Mouse (Mus musculus): ENCODE measurements around the gene Cggbp1. TPM values are rescaled to one million over a fixed set of nuclear protein-coding genes. Genes with fewer than 3 reads are reported as not detected.
"Not testable (repeated sequence)": the region's sequence is repeated elsewhere in the genome, so short reads cannot be mapped to it uniquely, and the experiment has no call there.

The Cggbp1 gene
- polyA plus RNA-seq, 1 experiment from 2014 or later = 112 TPM

GRCm38 (mm10) chr16:64850287-64851084 lies 1.3 kb upstream of the Cggbp1 start:
- Histone ChIP-seq H3K9me3 (replicated peaks) (no peaks in the 10 kb centered on the region), H3K4me1 (peaks cover 19% of the 10 kb centered on the region), H3K4me3 (peak overlapping the region; percentile 99), H3K27me3 (no peaks in the 10 kb centered on the region), H3K27ac (peak overlapping the region; percentile 97), H3K4me2 (replicated peaks) (peak overlapping the region; percentile 87), H3K9ac (peak overlapping the region; percentile 92), H3K36me3 (peaks cover 5% of the 10 kb centered on the region)
- 7% methylated on average over 16 of the region's 16 CpGs for WGBS
- peak; percentile 17 for ATAC-seq (ENCODE audit: low FRiP score)

GRCm38 (mm10) chr16:64851085-64851562 lies 672 bp upstream of the Cggbp1 start:
- peak overlapping the region; percentile 92 for H3K9ac ChIP-seq
- H3K4me1 ChIP-seq = peaks cover 19% of the 10 kb centered on the region
- 1% methylated on average over 26 of the region's 45 CpGs for WGBS
- ATAC-seq (ENCODE audit: low FRiP score) = peak; percentile 63
- peak overlapping the region; percentile 87 for H3K4me2 ChIP-seq (replicated peaks)
- H3K4me3 ChIP-seq = peak overlapping the region; percentile 99
- no peaks in the 10 kb centered on the region for H3K27me3 ChIP-seq
- H3K36me3 ChIP-seq = peaks cover 12% of the 10 kb centered on the region
- H3K27ac ChIP-seq = peak overlapping the region; percentile 97
- no peaks in the 10 kb centered on the region for H3K9me3 ChIP-seq (replicated peaks)

DNA sequence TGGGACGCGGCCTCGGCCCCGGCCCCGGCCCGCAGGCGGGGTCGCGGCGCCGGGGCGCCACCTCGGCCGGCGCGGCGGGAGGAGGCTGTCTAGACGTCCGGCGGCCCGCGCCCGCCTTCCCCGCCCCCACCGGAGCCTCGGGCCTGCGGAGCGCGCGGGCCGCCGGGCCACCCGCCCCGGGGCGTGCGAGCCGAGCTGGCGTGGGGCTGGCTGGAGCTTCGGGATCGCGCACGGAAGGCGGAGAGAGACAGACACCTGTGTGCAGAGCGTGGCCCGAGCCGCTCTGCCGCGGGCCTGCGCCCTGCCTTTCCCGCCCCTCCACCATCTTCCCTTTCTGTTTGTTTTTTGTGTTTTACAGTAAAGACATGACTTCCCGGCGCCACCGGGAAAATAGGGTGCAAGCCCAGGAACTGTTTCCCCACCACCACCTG lies 660 bp downstream of the Cggbp1 start:
- no peaks in the 10 kb centered on the region for H3K27me3 ChIP-seq
- H3K27ac ChIP-seq = peak overlapping the region; percentile 97
- peaks cover 15% of the 10 kb centered on the region for H3K36me3 ChIP-seq
- H3K4me3 ChIP-seq = peak overlapping the region; percentile 99
- peaks cover 19% of the 10 kb centered on the region for H3K4me1 ChIP-seq
- H3K4me2 ChIP-seq (replicated peaks) = peak overlapping the region; percentile 75
- no peak; the same call in 1 of the 2 replicates for ATAC-seq (ENCODE audit: low FRiP score)
- no peaks in the 10 kb centered on the region for H3K9me3 ChIP-seq (replicated peaks)
- WGBS = under 1% methylated on average over 51 of the region's 53 CpGs
- peak overlapping the region; percentile 96 for H3K9ac ChIP-seq

GRCm38 (mm10) chr16:64852891-64853290 lies 1.1 kb downstream of the Cggbp1 start:
- peaks cover 19% of the 10 kb centered on the region for H3K4me1 ChIP-seq
- H3K9me3 ChIP-seq (replicated peaks) = no peaks in the 10 kb centered on the region
- 8% methylated on average over 14 of the region's 14 CpGs for WGBS
- no peaks in the 10 kb centered on the region for H3K27me3 ChIP-seq
- peaks cover 15% of the 10 kb centered on the region for H3K36me3 ChIP-seq
- H3K9ac ChIP-seq = peak overlapping the region; percentile 96
- H3K4me2 ChIP-seq (replicated peaks) = peak overlapping the region; percentile 75
- H3K27ac ChIP-seq = no peak overlapping the region; the same call in 1 of the 2 replicates
- no peak for ATAC-seq (ENCODE audit: low FRiP score)
- peak overlapping the region; percentile 99 for H3K4me3 ChIP-seq

DNA sequence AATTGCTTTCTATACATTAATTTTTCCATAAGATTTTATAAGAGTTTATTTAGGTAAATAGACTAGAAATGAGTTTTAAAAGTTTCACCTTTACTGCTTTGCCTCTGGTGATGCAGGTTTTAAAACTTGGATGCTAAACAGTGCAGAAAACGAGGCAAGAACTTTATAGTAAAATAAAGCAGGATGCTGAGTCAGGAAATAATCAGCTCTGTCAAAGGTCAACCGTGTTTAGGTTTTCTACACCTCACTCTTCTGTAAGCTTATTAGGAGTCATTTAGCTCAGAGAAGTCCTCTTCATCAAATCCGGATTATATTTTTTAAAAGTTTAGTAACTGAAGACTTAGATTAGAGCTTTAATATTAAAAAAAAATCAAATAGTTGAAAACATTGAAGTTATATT lies 5.2 kb downstream of the Cggbp1 start:
- ATAC-seq (ENCODE audit: low FRiP score) = no peak
- H3K27me3 ChIP-seq = no peaks in the 10 kb centered on the region
- no peak overlapping the region for H3K27ac ChIP-seq
- peaks cover 20% of the 10 kb centered on the region for H3K36me3 ChIP-seq
- peaks cover 14% of the 10 kb centered on the region for H3K4me1 ChIP-seq
- no peak overlapping the region for H3K9ac ChIP-seq
- WGBS = 91% methylated on average over 3 of the region's 3 CpGs
- no peak overlapping the region for H3K4me3 ChIP-seq
- H3K9me3 ChIP-seq (replicated peaks) = no peaks in the 10 kb centered on the region
- H3K4me2 ChIP-seq (replicated peaks) = no peak overlapping the region

GRCm38 (mm10) chr16:64865841-64866240 lies 14.0 kb downstream of the Cggbp1 start:
- WGBS = 89% methylated on average over 8 of the region's 8 CpGs
- H3K4me2 ChIP-seq (replicated peaks); H3K4me3 ChIP-seq; H3K9me3 ChIP-seq (replicated peaks); H3K27ac ChIP-seq; ATAC-seq (ENCODE audit: low FRiP score); H3K36me3 ChIP-seq; H3K4me1 ChIP-seq; H3K27me3 ChIP-seq; H3K9ac ChIP-seq: not testable (repeated sequence)

- H3K4me2 ChIP-seq (replicated peaks) = no peak overlapping the region
- H3K36me3 ChIP-seq = no peaks in the 10 kb centered on the region
- WGBS = 72% methylated on average over 6 of the region's 6 CpGs
- H3K4me1 ChIP-seq = no peaks in the 10 kb centered on the region
- no peak overlapping the region for H3K4me3 ChIP-seq
- H3K9ac ChIP-seq = no peak overlapping the region
- no peak overlapping the region for H3K27ac ChIP-seq
- H3K27me3 ChIP-seq = no peaks in the 10 kb centered on the region
- no peaks in the 10 kb centered on the region for H3K9me3 ChIP-seq (replicated peaks)
- ATAC-seq (ENCODE audit: low FRiP score) = no peak
Measured at GRCm38 (mm10) chr16:64868613-64869012, 16.8 kb downstream of the Cggbp1 start.

GRCm38 (mm10) chr16:64869621-64870020 lies 17.8 kb downstream of the Cggbp1 start:
- Histone ChIP-seq H3K4me3 (no peak overlapping the region), H3K36me3 (no peaks in the 10 kb centered on the region), H3K27ac (no peak overlapping the region), H3K9me3 (replicated peaks) (no peaks in the 10 kb centered on the region), H3K4me2 (replicated peaks) (no peak overlapping the region), H3K27me3 (no peaks in the 10 kb centered on the region), H3K9ac (no peak overlapping the region), H3K4me1 (no peaks in the 10 kb centered on the region)
- 86% methylated on average over 2 of the region's 2 CpGs for WGBS
- no peak for ATAC-seq (ENCODE audit: low FRiP score)

DNA sequence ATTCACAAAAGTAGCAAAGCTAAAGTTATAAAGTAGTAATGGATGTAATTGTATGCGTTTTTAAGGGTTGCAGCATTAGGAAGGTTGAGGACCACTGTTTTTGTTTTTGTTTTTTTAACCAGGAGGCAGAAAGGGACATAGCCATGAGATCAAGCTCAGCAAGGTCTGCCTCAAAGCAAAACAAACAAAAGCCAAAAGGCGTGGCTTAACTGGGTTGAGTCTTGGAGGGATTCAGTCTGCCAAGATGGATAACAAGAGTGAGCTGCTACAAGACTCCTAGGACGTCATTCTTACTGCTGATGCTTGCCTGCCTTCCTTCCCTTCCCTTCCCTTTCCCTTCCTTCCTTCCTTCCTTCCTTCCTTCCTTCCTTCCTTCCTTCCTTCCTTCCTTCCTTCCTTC lies 20.5 kb downstream of the Cggbp1 start:
- H3K4me3 ChIP-seq = no peak overlapping the region
- no peaks in the 10 kb centered on the region for H3K9me3 ChIP-seq (replicated peaks)
- H3K4me2 ChIP-seq (replicated peaks) = no peak overlapping the region
- no peaks in the 10 kb centered on the region for H3K36me3 ChIP-seq
- H3K4me1 ChIP-seq = no peaks in the 10 kb centered on the region
- no peaks in the 10 kb centered on the region for H3K27me3 ChIP-seq
- no peak overlapping the region for H3K27ac ChIP-seq
- H3K9ac ChIP-seq = no peak overlapping the region
- WGBS = 22% methylated on average over 3 of the region's 3 CpGs
- ATAC-seq (ENCODE audit: low FRiP score) = no peak

GRCm38 (mm10) chr16:64872841-64873240 lies 21.0 kb downstream of the Cggbp1 start:
- no peaks in the 10 kb centered on the region for H3K9me3 ChIP-seq (replicated peaks)
- H3K4me1 ChIP-seq = no peaks in the 10 kb centered on the region
- no peak overlapping the region for H3K9ac ChIP-seq
- no peak overlapping the region for H3K27ac ChIP-seq
- no peaks in the 10 kb centered on the region for H3K36me3 ChIP-seq
- H3K4me3 ChIP-seq = 0 out of 2 replicates have a peak overlapping the region, but pooled peaks have one; percentile 7
- no peaks in the 10 kb centered on the region for H3K27me3 ChIP-seq
- ATAC-seq (ENCODE audit: low FRiP score) = no peak
- H3K4me2 ChIP-seq (replicated peaks) = peak overlapping the region; percentile 43
- WGBS = 12% methylated on average over 7 of the region's 7 CpGs

DNA sequence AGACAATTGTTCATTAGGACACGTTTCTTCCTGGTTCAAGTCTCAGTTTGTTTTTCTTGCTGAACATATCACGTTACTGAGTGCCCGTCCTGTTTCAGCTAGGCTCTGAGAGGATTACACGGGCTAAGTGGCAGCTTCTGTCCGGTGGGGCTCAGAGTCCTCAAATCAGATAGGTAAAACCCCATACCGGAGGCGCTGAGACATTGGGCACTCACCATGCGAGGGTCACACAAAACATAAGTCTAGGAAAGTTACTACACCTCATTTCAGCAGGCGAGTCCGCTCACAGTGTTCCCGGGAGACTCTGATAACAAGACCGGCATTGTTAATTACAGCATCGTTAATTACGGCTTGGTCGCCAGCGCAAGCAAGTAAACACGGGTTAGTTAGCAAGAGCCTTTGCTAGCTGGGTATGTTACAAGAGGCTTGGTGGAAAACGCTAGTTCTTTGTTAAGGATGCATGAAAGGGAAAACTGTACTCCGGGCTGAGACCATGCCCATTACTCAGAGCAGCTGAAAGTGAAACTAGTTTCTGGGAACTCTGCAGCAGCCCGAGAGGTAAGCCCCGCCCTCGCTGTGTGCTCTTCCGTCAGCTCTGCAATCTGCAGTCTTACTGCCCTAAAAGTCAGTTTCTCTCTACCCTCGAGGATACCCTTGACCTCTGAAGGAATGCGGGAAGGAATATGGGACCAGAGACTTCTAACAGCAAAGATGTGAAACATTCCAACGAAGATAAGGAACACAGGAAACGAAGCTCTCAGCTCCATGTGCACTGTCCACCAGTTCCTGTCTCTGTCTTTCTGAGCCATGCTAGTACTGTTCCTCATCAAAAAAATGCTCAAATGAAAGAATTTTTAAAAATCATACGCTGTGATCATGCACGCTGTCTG lies 21.9 kb downstream of the Cggbp1 start:
- WGBS = 3% methylated on average over 29 of the region's 29 CpGs
- no peaks in the 10 kb centered on the region for H3K36me3 ChIP-seq
- ATAC-seq (ENCODE audit: low FRiP score) = peak; percentile 94
- H3K4me1 ChIP-seq = no peaks in the 10 kb centered on the region
- H3K27me3 ChIP-seq = no peaks in the 10 kb centered on the region
- peak overlapping the region; percentile 69 for H3K4me2 ChIP-seq (replicated peaks)
- H3K27ac ChIP-seq = peak overlapping the region; percentile 52
- peak overlapping the region; percentile 54 for H3K9ac ChIP-seq
- H3K9me3 ChIP-seq (replicated peaks) = no peaks in the 10 kb centered on the region
- H3K4me3 ChIP-seq = peak overlapping the region; percentile 54

GRCm38 (mm10) chr16:64875384-64875783 lies 23.6 kb downstream of the Cggbp1 start:
- Histone ChIP-seq H3K4me3 (no peak overlapping the region), H3K27ac (no peak overlapping the region), H3K4me1 (no peaks in the 10 kb centered on the region), H3K9me3 (replicated peaks) (no peaks in the 10 kb centered on the region), H3K4me2 (replicated peaks) (no peak overlapping the region), H3K36me3 (no peaks in the 10 kb centered on the region), H3K9ac (no peak overlapping the region), H3K27me3 (no peaks in the 10 kb centered on the region)
- ATAC-seq (ENCODE audit: low FRiP score) = no peak
- 96% methylated on average over 10 of the region's 10 CpGs for WGBS
